30 mouse cellular contexts compared by ENCODE assay signal in the genomic region with DNA sequence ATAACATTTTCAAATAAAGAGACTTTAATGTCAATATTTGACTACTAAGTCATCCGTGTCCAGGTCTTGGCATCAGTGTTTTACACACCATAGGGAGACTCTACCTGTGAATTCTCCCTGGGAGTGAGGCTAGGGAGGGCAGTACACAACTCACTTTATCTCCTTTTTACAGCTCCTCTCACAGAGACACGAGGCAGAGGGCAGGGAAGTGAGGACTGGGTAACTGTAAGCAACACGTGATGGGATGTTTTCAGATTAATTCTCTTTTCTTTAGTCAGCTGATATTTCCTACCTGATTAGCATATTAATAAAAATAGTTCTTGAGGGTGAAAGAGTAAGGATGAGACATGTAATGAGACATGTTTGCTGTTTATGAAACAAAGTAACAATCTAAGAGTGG. TPM values are rescaled to one million over a fixed set of nuclear protein-coding genes. Genes with fewer than 3 reads are reported as not detected.
DNase-seq lines count a peak whose midpoint lies in the region; ATAC-seq and TF ChIP-seq lines count a peak whose summit lies in the region.
"Had no signal": no experiment of that assay in that cellular context is flagged by ENCODE, and none has a peak within 500 bp of the region (broad histone marks: within the 10 kb centered on the region; RNA-seq: fewer than 3 reads in every experiment).

No protein-coding gene starts in this region.

- no peaks in the 10 kb centered on the region for H3K36me3 ChIP-seq in intestine, embryonic 16.5 days (ENCODE audit: control insufficient read depth, insufficient read depth, low read length)
- no peaks in the 10 kb centered on the region for H3K36me3 ChIP-seq in intestine, embryonic 15.5 days
- H3K36me3 ChIP-seq: embryonic facial prominence, embryonic 10.5 days; embryonic facial prominence, embryonic 13.5 days; forebrain, embryonic 10.5 days; heart, embryonic 12.5 days; heart, embryonic 15.5 days; hindbrain, embryonic 10.5 days; hindbrain, embryonic 13.5 days had no signal

- TF ChIP-seq CTCF in embryonic fibroblast, embryonic 13.5 days (IDR thresholded peaks at IDR 0.05; ENCODE audit: borderline replicate concordance, insufficient read depth, low read length) = no peak
- no peak for TF ChIP-seq CTCF in lung, adult 2 months (IDR thresholded peaks at IDR 0.05; ENCODE audit: insufficient read depth, low read length)

- no peaks in the 10 kb centered on the region for H3K27me3 ChIP-seq in intestine, embryonic 16.5 days (replicated peaks; ENCODE audit: control insufficient read depth, insufficient read depth, low read length)
- no peaks in the 10 kb centered on the region for H3K27me3 ChIP-seq in intestine, embryonic 15.5 days (replicated peaks)
- H3K27me3 ChIP-seq: embryonic facial prominence, embryonic 13.5 days; forebrain, embryonic 13.5 days; heart, embryonic 12.5 days; heart, embryonic 15.5 days; hindbrain, embryonic 13.5 days had no signal

- 39% methylated on average over 3 of the region's 3 CpGs for WGBS in intestine, embryonic 16.5 days
- WGBS in intestine, embryonic 15.5 days = 38% methylated on average over 3 of the region's 3 CpGs
- WGBS in lung, adult 2 months = 43% methylated on average over 3 of the region's 3 CpGs

- H3K9me3 ChIP-seq in intestine, embryonic 16.5 days (ENCODE audit: control insufficient read depth, low read length) = no peaks in the 10 kb centered on the region
- H3K9me3 ChIP-seq in intestine, embryonic 15.5 days = no peaks in the 10 kb centered on the region
- H3K9me3 ChIP-seq: embryonic facial prominence, embryonic 10.5 days; embryonic facial prominence, embryonic 13.5 days; forebrain, embryonic 10.5 days; forebrain, embryonic 13.5 days; heart, embryonic 12.5 days; heart, embryonic 15.5 days; hindbrain, embryonic 10.5 days; hindbrain, embryonic 13.5 days had no signal

- DNase-seq in kidney, postnatal 14 days = peak; percentile 18
- no peak for DNase-seq in kidney, postnatal 4 days
- no peak for DNase-seq in lung, adult 2 months
- DNase-seq: adrenal gland, postnatal 10 days; adrenal gland, postnatal 36 days; B cell, adult 2 months; cerebellum, adult 11 months; cerebellum, adult 2 months; cerebellum, postnatal 10 days; cerebellum, postnatal 36 days; embryo, embryonic 11 days; gastrocnemius, postnatal 10 days; gastrocnemius, postnatal 36 days; heart, postnatal 10 days; heart, postnatal 36 days had no signal

- H3K4me1 ChIP-seq in intestine, embryonic 16.5 days (ENCODE audit: control insufficient read depth, insufficient read depth, low read length) = no peaks in the 10 kb centered on the region
- H3K4me1 ChIP-seq in intestine, embryonic 15.5 days (replicated peaks) = no peaks in the 10 kb centered on the region
- peaks cover 8% of the 10 kb centered on the region for H3K4me1 ChIP-seq in embryonic fibroblast, embryonic 13.5 days (ENCODE audit: control insufficient read depth, insufficient read depth, low read length)
- no peaks in the 10 kb centered on the region for H3K4me1 ChIP-seq in lung, adult 2 months (ENCODE audit: control insufficient read depth, insufficient read depth, low read length)
- H3K4me1 ChIP-seq: embryonic facial prominence, embryonic 10.5 days; embryonic facial prominence, embryonic 13.5 days; forebrain, embryonic 10.5 days; forebrain, embryonic 13.5 days; hindbrain, embryonic 10.5 days; hindbrain, embryonic 13.5 days had no signal

- no peak overlapping the region for H3K4me2 ChIP-seq in intestine, embryonic 16.5 days (ENCODE audit: low read depth, low read length)
- no peak overlapping the region for H3K4me2 ChIP-seq in intestine, embryonic 15.5 days (replicated peaks)
- H3K4me2 ChIP-seq: embryonic facial prominence, embryonic 13.5 days; forebrain, embryonic 13.5 days; heart, embryonic 12.5 days; heart, embryonic 15.5 days; hindbrain, embryonic 13.5 days had no signal

- ATAC-seq in intestine, embryonic 16.5 days = peak; percentile 56; the same call in 1 of the 2 replicates
- ATAC-seq in intestine, embryonic 15.5 days = no peak
- ATAC-seq: activated CD4-positive, CD25-positive, alpha-beta regulatory T cell, adult 4 months; forebrain, embryonic 13.5 days; forebrain, embryonic 16.5 days; hindbrain, embryonic 16.5 days; intestine, postnatal 0 days had no signal

- no peak overlapping the region for H3K4me3 ChIP-seq in intestine, embryonic 16.5 days (ENCODE audit: low read length)
- H3K4me3 ChIP-seq in intestine, embryonic 15.5 days (replicated peaks) = no peak overlapping the region
- no peak overlapping the region for H3K4me3 ChIP-seq in embryonic fibroblast, embryonic 13.5 days (ENCODE audit: insufficient read depth, low read length)
- no peak overlapping the region for H3K4me3 ChIP-seq in lung, adult 2 months (replicated peaks; ENCODE audit: extremely low read depth, low read depth, low read length)
- H3K4me3 ChIP-seq: embryonic facial prominence, embryonic 10.5 days; embryonic facial prominence, embryonic 13.5 days; forebrain, embryonic 10.5 days; forebrain, embryonic 13.5 days; heart, embryonic 12.5 days; heart, embryonic 15.5 days; hindbrain, embryonic 10.5 days; hindbrain, embryonic 13.5 days had no signal

- H3K9ac ChIP-seq in intestine, embryonic 16.5 days (ENCODE audit: low read depth, low read length) = no peak overlapping the region
- no peak overlapping the region for H3K9ac ChIP-seq in intestine, embryonic 15.5 days
- H3K9ac ChIP-seq: embryonic facial prominence, embryonic 13.5 days; forebrain, embryonic 13.5 days; heart, embryonic 12.5 days; heart, embryonic 15.5 days; hindbrain, embryonic 13.5 days had no signal

- TF ChIP-seq POLR2A in embryonic fibroblast, embryonic 13.5 days (IDR thresholded peaks at IDR 0.05; ENCODE audit: low read depth, low read length) = no peak
- TF ChIP-seq POLR2A in lung, adult 2 months (IDR thresholded peaks at IDR 0.05; ENCODE audit: borderline replicate concordance, extremely low read depth, low read depth, low read length) = no peak

- H3K27ac ChIP-seq in intestine, embryonic 16.5 days (ENCODE audit: low read length) = no peak overlapping the region
- no peak overlapping the region for H3K27ac ChIP-seq in intestine, embryonic 15.5 days
- peak overlapping the region; percentile 64; the same call in 1 of the 2 replicates for H3K27ac ChIP-seq in embryonic fibroblast, embryonic 13.5 days (ENCODE audit: insufficient read depth, low read length)
- H3K27ac ChIP-seq: embryonic facial prominence, embryonic 10.5 days; embryonic facial prominence, embryonic 13.5 days; forebrain, embryonic 10.5 days; forebrain, embryonic 13.5 days; heart, embryonic 15.5 days; hindbrain, embryonic 10.5 days; hindbrain, embryonic 13.5 days had no signal

RNA-seq across cellular contexts. Expression of a gene that starts 51.8 kb away (rescaled TPM):
- polyA plus RNA-seq in intestine, embryonic 16.5 days (2015; fragmentation: Nextera tagmentation; extraction: Ambion mirVana) = 25.5 and 26.0 TPM in 2 replicates
- 18.6 and 23.1 TPM in 2 replicates for polyA plus RNA-seq in intestine, embryonic 15.5 days (2015; fragmentation: Nextera tagmentation; extraction: Ambion mirVana)
- polyA plus RNA-seq in embryonic fibroblast, embryonic 13.5 days (2011; ENCODE audit: insufficient read length, low read depth, missing spikeins) = 49.1 and 74.6 TPM in 2 replicates
- 67.3 and 73.6 TPM in 2 replicates for polyA plus RNA-seq in lung, adult 2 months (2012; rRNA removed)
